Mouse (Mus musculus) megakaryocyte, embryonic 14.5 days (primary cell): ENCODE results near the gene Grid2ip.

Experiments
- FLI1 ChIP-seq: IDR thresholded peaks from 2 replicates; pipeline ENCODE4 v1.6.1; 2012; ENCODE audit warnings: low read length, inconsistent platforms, mixed read lengths
- GATA1 ChIP-seq: IDR thresholded peaks from 3 replicates; pipeline ENCODE4 v1.6.1; 2012; ENCODE audit warnings: mixed read lengths, low read length, inconsistent platforms, borderline replicate concordance

- TF ChIP-seq GATA1 (no peak), FLI1 (no peak)
Measured at GRCm38 (mm10) chr5:143311886-143312285, 45.3 kb upstream of the Grid2ip start.
